Mouse (Mus musculus) hindbrain, embryonic 12.5 days (tissue): ENCODE results near the gene Olfr1390. TPM values are rescaled to one million over a fixed set of nuclear protein-coding genes. Genes with fewer than 3 reads are reported as not detected.
"Not testable (repeated sequence)": the region's sequence is repeated elsewhere in the genome, so short reads cannot be mapped to it uniquely, and the experiment has no call there.

Experiments
- ATAC-seq: fragments of 200-750 bp; cut with Nextera tagmentation; 2 replicates; pipeline ENCODE4 v1.8.0; 2017; ENCODE audit warnings: moderate TSS enrichment; ENCODE audit not compliant: low FRiP score
- H3K27ac ChIP-seq: fragments of 300-500 bp; sonication (generic); 2 replicates; pipeline ENCODE4 v1.5.1; 2016; ENCODE audit warnings: mild to moderate bottlenecking
- H3K27me3 ChIP-seq: fragments of 300-500 bp; sonication (generic); 2 replicates; pipeline ENCODE4 v1.6.1; 2016; ENCODE audit warnings: mild to moderate bottlenecking
- H3K36me3 ChIP-seq: fragments of 300-500 bp; sonication (generic); 2 replicates; pipeline ENCODE4 v1.6.1; 2016; ENCODE audit warnings: mild to moderate bottlenecking
- H3K4me1 ChIP-seq: fragments of 300-500 bp; sonication (generic); 2 replicates; pipeline ENCODE4 v1.6.1; 2016
- H3K4me2 ChIP-seq: fragments of 300-500 bp; sonication (generic); replicated peaks from 2 replicates; pipeline ENCODE4 v1.6.1; 2016; ENCODE audit warnings: mild to moderate bottlenecking
- H3K4me3 ChIP-seq: fragments of 300-500 bp; sonication (generic); 2 replicates; pipeline ENCODE4 v1.5.1; 2016; ENCODE audit warnings: mild to moderate bottlenecking
- H3K9ac ChIP-seq: fragments of 300-500 bp; sonication (generic); 2 replicates; pipeline ENCODE4 v1.6.1; 2016; ENCODE audit warnings: mild to moderate bottlenecking, moderate library complexity
- H3K9me3 ChIP-seq: fragments of 300-500 bp; sonication (generic); replicated peaks from 2 replicates; pipeline ENCODE4 v1.6.1; 2016; ENCODE audit warnings: mild to moderate bottlenecking
- WGBS: fragments of 180-500 bp; shearing (Covaris S2); methylation state at CpG from one replicate; pipeline ENCODE4 v1.1.7; 2016; 5-methylcytosine and 5-hydroxymethylcytosine counted together
- polyA plus RNA-seq: library from polyadenylated mRNA; unstranded; fragments of >200 nt; fragmentation: Nextera tagmentation; extraction: Ambion mirVana; gene quantifications from 2 replicates; pipeline ENCODE4 v1.2.1, GENCODE M21; 2016

Gene Olfr1390
- not detected in 2 replicates for polyA plus RNA-seq

- no peak for ATAC-seq
- H3K4me3 ChIP-seq = no peak within 1 kb of the TSS
- H3K9me3 ChIP-seq = no peaks in the 10 kb centered on the region
- H3K9ac ChIP-seq = no peak within 1 kb of the TSS
- no peaks in the 10 kb centered on the region for H3K4me1 ChIP-seq
- 84% methylated on average over 1 of the region's 1 CpGs for WGBS
- H3K27ac ChIP-seq = no peak within 1 kb of the TSS
- H3K36me3 ChIP-seq = no peaks in the 10 kb centered on the region
- H3K4me2 ChIP-seq = no peak within 1 kb of the TSS
- H3K27me3 ChIP-seq = no peaks in the 10 kb centered on the region
Measured at GRCm38 (mm10) chr11:49334888-49335287, at the start of gene Olfr1390. TSS of gene Olfr1390 (plus strand) at chr11:49335188.

- no peak overlapping the region for H3K4me2 ChIP-seq
- H3K4me3 ChIP-seq = no peak overlapping the region
- no peaks in the 10 kb centered on the region for H3K4me1 ChIP-seq
- no peak overlapping the region for H3K27ac ChIP-seq
- H3K9me3 ChIP-seq = no peaks in the 10 kb centered on the region
- 89% methylated on average over 2 of the region's 2 CpGs for WGBS
- H3K36me3 ChIP-seq = no peaks in the 10 kb centered on the region
- no peak for ATAC-seq
- H3K9ac ChIP-seq = no peak overlapping the region
- no peaks in the 10 kb centered on the region for H3K27me3 ChIP-seq
Measured at GRCm38 (mm10) chr11:49287251-49287650, 47.7 kb upstream of the Olfr1390 start.

DNA sequence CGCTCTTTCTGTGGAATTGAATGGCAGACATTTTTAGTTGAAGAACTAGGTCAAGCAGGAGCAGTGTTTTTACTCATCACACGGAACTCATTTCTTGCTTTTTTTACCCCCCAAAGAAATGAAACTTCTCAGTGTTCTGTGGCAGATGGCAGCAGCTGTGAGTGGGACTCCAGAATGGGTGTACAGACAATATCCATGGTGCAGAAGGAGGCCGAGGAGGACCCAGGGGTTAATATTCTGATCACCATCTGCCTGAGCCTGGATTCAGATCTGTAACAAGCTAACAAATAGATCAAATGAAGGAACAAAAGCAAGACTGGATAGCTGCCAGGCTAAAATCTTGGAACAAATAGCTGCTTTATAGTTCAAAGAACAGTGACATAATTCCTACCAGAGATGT is 42.2 kb upstream of the Olfr1390 start:
- Histone ChIP-seq H3K9me3 (no peaks in the 10 kb centered on the region), H3K4me3 (no peak overlapping the region), H3K9ac (no peak overlapping the region), H3K4me2 (no peak overlapping the region), H3K27ac (no peak overlapping the region), H3K27me3 (no peaks in the 10 kb centered on the region), H3K36me3 (no peaks in the 10 kb centered on the region), H3K4me1 (no peaks in the 10 kb centered on the region)
- ATAC-seq = no peak
- 69% methylated on average over 3 of the region's 3 CpGs for WGBS

- Histone ChIP-seq H3K9me3 (no peaks in the 10 kb centered on the region), H3K27ac (no peak within 1 kb of the TSS), H3K9ac (no peak within 1 kb of the TSS), H3K27me3 (no peaks in the 10 kb centered on the region), H3K4me2 (no peak within 1 kb of the TSS), H3K4me3 (no peak within 1 kb of the TSS), H3K36me3 (no peaks in the 10 kb centered on the region), H3K4me1 (no peaks in the 10 kb centered on the region)
- ATAC-seq = no peak
Measured at GRCm38 (mm10) chr11:49304441-49304840, 30.5 kb upstream of the Olfr1390 start, which contains the start of gene Olfr10. TSS of gene Olfr10 (plus strand) at chr11:49304741.

GRCm38 (mm10) chr11:49308547-49308946 is 26.4 kb upstream of the Olfr1390 start:
- H3K9me3 ChIP-seq, H3K9ac ChIP-seq, H3K36me3 ChIP-seq, H3K4me2 ChIP-seq, H3K27me3 ChIP-seq, H3K4me1 ChIP-seq, ATAC-seq, H3K4me3 ChIP-seq, H3K27ac ChIP-seq: not testable (repeated sequence)
- WGBS = 81% methylated on average over 5 of the region's 5 CpGs

DNA sequence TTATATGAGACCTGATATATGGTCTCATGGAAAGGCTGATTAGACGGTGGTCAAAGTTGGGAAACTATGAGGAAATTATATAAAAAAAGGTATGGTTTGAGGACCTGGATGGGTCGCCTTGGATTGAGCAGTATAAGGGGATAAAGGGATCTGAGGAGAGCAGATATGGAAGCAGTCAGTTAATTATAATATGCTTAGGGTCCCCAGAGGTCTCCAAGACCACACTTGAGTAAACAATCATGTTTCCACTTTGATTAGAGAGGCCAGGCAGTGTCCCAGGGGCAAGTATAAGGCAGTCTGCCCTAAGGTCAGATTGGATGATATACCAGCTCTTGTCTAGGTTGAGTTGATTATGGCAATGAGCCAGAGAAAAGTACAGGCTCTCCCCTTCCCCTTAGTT is 12.5 kb upstream of the Olfr1390 start, which contains the start of gene Olfr1391:
Olfr1391 (plus strand) TSS at position 301 of the 400 bp plus-strand sequence.
- Histone ChIP-seq H3K4me1 (no peaks in the 10 kb centered on the region), H3K27ac (no peak within 1 kb of the TSS), H3K4me3 (no peak within 1 kb of the TSS), H3K36me3 (no peaks in the 10 kb centered on the region), H3K9ac (no peak within 1 kb of the TSS), H3K9me3 (no peaks in the 10 kb centered on the region), H3K4me2 (no peak within 1 kb of the TSS), H3K27me3 (no peaks in the 10 kb centered on the region)
- ATAC-seq = no peak
- WGBS = 85% methylated on average over 2 of the region's 2 CpGs

- no peak for ATAC-seq
- H3K27ac ChIP-seq = no peak overlapping the region
- H3K9ac ChIP-seq = no peak overlapping the region
- no peaks in the 10 kb centered on the region for H3K4me1 ChIP-seq
- no peak overlapping the region for H3K4me3 ChIP-seq
- H3K36me3 ChIP-seq = no peaks in the 10 kb centered on the region
- no peak overlapping the region for H3K4me2 ChIP-seq
- 86% methylated on average over 3 of the region's 3 CpGs for WGBS
- H3K27me3 ChIP-seq = no peaks in the 10 kb centered on the region
- no peaks in the 10 kb centered on the region for H3K9me3 ChIP-seq
Measured at GRCm38 (mm10) chr11:49326726-49327125, 8.3 kb upstream of the Olfr1390 start.

DNA sequence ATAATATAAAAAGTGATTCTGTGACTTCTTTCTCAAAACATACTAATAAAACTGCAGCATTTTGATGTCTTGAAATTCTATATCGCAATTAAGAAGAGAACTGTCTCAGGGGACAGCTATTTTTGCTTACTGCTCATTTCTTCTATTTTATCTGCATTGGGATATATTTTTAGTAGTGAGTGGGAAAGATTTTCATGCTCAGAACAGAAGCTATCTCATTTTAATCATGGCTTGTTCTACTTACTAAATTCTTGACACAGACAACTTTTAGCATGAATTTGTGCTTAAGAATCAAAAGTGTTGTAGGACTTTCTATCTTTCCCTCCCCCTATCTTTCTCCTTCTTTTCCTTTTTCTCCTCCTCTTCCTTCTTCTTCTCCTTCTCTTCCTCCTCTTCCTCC is 5.3 kb upstream of the Olfr1390 start:
- Histone ChIP-seq H3K27ac (no peak overlapping the region), H3K9ac (no peak overlapping the region), H3K4me2 (no peak overlapping the region), H3K4me3 (no peak overlapping the region), H3K27me3 (no peaks in the 10 kb centered on the region), H3K9me3 (no peaks in the 10 kb centered on the region), H3K36me3 (no peaks in the 10 kb centered on the region), H3K4me1 (no peaks in the 10 kb centered on the region)
- ATAC-seq = no peak
- 84% methylated on average over 1 of the region's 1 CpGs for WGBS

DNA sequence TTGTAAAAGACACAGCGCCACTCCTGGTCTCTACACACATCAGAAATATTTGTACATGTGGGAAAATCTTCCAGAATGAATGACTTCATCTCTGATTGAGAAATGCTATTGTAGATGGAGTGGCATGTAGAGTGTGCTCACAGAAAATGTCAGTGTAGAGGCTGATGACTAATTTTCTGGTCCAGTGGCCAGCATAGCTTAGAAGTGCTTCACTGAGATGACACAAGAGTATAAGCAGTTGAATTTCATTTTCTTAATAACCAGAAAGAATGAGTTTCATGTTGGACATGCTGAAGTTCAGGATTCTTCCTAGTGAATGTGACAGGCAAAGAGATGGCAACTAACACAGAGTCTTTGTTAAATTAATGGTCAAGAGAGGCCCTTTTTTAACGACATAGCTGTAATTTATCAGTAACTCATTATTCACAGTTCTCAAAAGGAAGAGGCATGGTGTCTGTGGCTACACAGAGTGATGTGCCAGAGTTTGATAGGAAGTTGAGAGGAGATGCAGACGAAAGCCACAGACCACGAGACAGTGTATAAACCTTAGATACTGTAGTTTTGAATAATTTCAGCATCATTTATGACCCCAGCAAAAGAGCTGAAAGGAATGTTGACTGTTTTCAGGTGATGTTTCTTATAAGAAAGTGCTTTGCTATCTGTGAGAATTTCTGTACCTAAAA is 2.3 kb downstream of the Olfr1390 start:
- no peak for ATAC-seq
- 74% methylated on average over 4 of the region's 4 CpGs for WGBS

DNA sequence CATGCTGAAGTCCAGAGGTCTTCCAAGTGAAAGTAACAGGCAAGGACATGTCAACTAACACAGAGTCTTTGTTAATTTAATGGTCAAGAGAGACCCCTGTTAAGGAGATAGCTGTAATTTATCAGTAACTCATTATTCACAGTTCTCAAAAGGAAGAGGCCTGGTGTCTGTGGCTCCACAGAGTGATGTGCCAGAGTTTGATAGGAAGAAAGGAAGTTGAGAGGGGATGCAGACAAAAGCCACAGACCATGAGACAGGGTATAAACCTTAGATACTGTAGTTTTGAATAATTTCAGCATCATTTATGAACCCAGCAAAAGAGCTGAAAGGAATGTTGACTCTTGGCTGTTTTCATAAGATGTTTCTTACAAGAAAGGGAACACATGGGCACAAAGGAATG is 48.1 kb downstream of the Olfr1390 start:
- Histone ChIP-seq H3K27me3 (no peaks in the 10 kb centered on the region), H3K4me1 (no peaks in the 10 kb centered on the region), H3K36me3 (no peaks in the 10 kb centered on the region), H3K4me2 (no peak overlapping the region), H3K9me3 (no peaks in the 10 kb centered on the region), H3K4me3 (no peak overlapping the region), H3K9ac (no peak overlapping the region), H3K27ac (no peak overlapping the region)
- no peak for ATAC-seq

More for the DNA sequence above, 2.3 kb downstream of the Olfr1390 start:
- no peaks in the 10 kb centered on the region for H3K27me3 ChIP-seq
- no peak overlapping the region for H3K4me2 ChIP-seq
- H3K4me3 ChIP-seq = no peak overlapping the region
- no peaks in the 10 kb centered on the region for H3K9me3 ChIP-seq
- H3K36me3 ChIP-seq = no peaks in the 10 kb centered on the region
- H3K4me1 ChIP-seq = no peaks in the 10 kb centered on the region
- H3K9ac ChIP-seq = no peak overlapping the region
- H3K27ac ChIP-seq = no peak overlapping the region

GRCm38 (mm10) chr11:49386118-49386517 is 51.1 kb downstream of the Olfr1390 start:
- H3K4me2 ChIP-seq, H3K27me3 ChIP-seq, H3K9ac ChIP-seq, H3K27ac ChIP-seq, H3K4me1 ChIP-seq, H3K36me3 ChIP-seq, H3K4me3 ChIP-seq, ATAC-seq, H3K9me3 ChIP-seq: not testable (repeated sequence)
- WGBS = 92% methylated on average over 7 of the region's 7 CpGs
